Mouse (Mus musculus): ENCODE results near the gene Folr2. TPM values are rescaled to one million over a fixed set of nuclear protein-coding genes. Genes with fewer than 3 reads are reported as not detected.

The Folr2 gene
- 1 to 10 TPM in 1 of 2 experiments, not detected in 1; 1.6 TPM for total RNA-seq (2023)

DNA sequence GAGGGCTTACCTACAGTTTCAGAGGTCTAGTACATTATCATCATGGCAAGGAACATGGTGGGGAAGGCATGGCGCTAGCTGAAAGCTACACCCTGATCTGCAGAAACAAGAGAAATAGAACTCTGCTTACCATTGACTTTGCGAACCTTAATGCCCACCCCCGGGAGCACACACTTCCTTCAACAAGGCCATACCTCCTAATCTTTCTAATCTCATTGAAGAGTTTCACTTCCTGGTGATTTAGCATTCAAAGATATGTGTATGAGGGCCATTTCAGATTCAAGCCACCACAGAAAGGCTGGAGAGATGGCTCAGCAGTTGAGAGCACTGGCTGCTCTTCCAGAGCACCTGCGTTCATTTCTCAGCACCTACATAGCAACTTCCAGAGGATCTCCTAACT lies at the start of gene Folr2:
Folr2 (minus strand) TSS at position 101 of the 400 bp plus-strand sequence.

GRCm38 (mm10) chr7:101906287-101906681 lies 49.3 kb upstream of the Folr2 start, which contains the start of gene Tomt:
Gene Tomt, minus strand, starts transcription at chr7:101906359.

GRCm38 (mm10) chr7:101905561-101906286 lies 48.7 kb upstream of the Folr2 start, which contains the start of gene Lamtor1:
Gene Lamtor1, plus strand, starts transcription at chr7:101905904.

GRCm38 (mm10) chr7:101870629-101871028 lies 13.6 kb upstream of the Folr2 start, which contains the start of gene Folr1:
Gene Folr1, minus strand, starts transcription at chr7:101870788.

DNA sequence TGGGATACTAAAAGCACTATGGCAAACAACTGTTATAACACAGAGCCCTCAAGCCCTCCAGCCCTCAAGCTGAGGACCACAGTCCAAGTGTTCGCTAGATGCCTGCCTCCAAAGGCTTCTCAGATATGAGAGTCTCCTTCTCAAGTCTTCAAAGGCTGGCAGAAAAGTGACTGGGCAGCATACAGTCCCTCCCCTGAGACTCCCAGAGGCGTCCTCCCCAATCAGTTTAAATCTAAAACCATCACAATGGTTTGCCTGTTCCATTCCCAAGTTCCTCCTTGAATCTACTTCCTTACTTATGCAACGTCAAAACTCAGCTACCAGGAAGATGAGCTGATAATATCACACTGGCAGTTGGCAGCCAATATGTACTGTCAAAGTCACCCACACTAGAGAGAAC lies 6.4 kb upstream of the Folr2 start, which contains the start of gene Anapc15:
Anapc15 (plus strand) TSS at position 301 of the 400 bp plus-strand sequence.

GRCm38 (mm10) chr7:101837606-101838471 lies 19.2 kb downstream of the Folr2 start, which contains the start of gene Inppl1:
Gene Inppl1, minus strand, starts transcription at chr7:101838229.

DNA sequence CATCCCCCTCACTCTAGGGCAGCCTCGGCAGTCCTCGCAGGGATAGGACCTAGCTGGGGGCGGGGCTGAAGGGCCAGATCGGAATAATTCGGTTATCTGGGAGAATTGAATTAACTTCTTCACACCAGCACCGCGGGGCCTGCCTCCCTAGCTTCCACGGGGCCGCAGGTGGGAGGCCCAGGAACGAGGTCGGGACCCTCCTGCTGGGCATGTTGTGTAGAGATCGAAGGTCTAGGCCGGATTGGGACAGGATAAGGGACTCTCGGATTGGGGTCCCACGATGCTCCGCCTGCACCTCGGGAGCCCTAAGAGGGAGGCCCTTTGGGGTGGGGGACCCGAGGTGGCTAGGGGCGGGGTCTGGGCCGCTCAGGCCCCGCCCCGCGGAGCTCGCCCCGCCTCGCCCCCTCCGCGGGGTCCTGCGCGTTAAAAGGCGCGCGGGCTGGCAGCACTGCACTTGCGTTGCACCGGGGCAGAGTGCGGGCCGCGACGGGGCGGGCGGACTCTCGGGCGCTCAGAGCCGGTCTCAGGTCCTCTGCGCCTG lies 39.1 kb downstream of the Folr2 start, which contains the start of gene Phox2a:
Phox2a (plus strand) TSS at position 453 of the 541 bp plus-strand sequence.

Other genes with a start within 250 kb of the Folr2 start
- 10 to 100 TPM; 11.5 to 11.8 TPM for gene Clpb, start 193.6 kb downstream of the Folr2 start, total RNA-seq (2023)
- gene Phox2a, start 38.9 kb downstream of the Folr2 start, total RNA-seq (2023): not detected
- gene Inppl1, start 19.0 kb downstream of the Folr2 start, total RNA-seq (2023): 10 to 100 TPM; 16.0 to 19.6 TPM
- 10 to 100 TPM; 40.4 to 54.5 TPM for gene Anapc15, start 6.5 kb upstream of the Folr2 start, total RNA-seq (2023)
- not detected for gene Folr1, start 13.6 kb upstream of the Folr2 start, total RNA-seq (2023)
- 100 to 1,000 TPM; 111 to 123 TPM for gene Lamtor1, start 48.7 kb upstream of the Folr2 start, total RNA-seq (2023)
- gene Tomt, start 49.2 kb upstream of the Folr2 start, total RNA-seq (2023): not detected
- gene Lrrc51, start 76.7 kb upstream of the Folr2 start, total RNA-seq (2023): under 1 TPM in 1 of 2 experiments, not detected in 1; 0.71 TPM
- 100 to 1,000 TPM; 115 to 133 TPM for gene Numa1, start 76.9 kb upstream of the Folr2 start, total RNA-seq (2023)
- gene Il18bp, start 161.5 kb upstream of the Folr2 start, total RNA-seq (2023): 10 to 100 TPM; 27.4 to 36.7 TPM
- 10 to 100 TPM; 16.2 to 16.8 TPM for gene Rnf121, start 208.3 kb upstream of the Folr2 start, total RNA-seq (2023)
- gene Xndc1, start 208.3 kb upstream of the Folr2 start, total RNA-seq (2023): 10 to 100 TPM; 11.4 to 13.0 TPM
- 1 to 10 TPM in 1 of 2 experiments, under 1 TPM in 1; 0.11 to 1.1 TPM for gene Xntrpc, start 208.5 kb upstream of the Folr2 start, total RNA-seq (2023)
- gene Trpc2, start 225.9 kb upstream of the Folr2 start, total RNA-seq (2023): under 1 TPM in 1 of 2 experiments, not detected in 1; 0.98 TPM
- not detected for gene Art1, start 244.5 kb upstream of the Folr2 start, total RNA-seq (2023)

All from neutrophil, adult 59 days (primary cell).